Mouse (Mus musculus): Measurements from ENCODE around the gene Cux1.

Gene Cux1

GRCm38 (mm10) chr5:136506262-136506661 is 61.0 kb downstream of the Cux1 start:
- DNase-seq (ENCODE audit: low spot score): no peak

DNA sequence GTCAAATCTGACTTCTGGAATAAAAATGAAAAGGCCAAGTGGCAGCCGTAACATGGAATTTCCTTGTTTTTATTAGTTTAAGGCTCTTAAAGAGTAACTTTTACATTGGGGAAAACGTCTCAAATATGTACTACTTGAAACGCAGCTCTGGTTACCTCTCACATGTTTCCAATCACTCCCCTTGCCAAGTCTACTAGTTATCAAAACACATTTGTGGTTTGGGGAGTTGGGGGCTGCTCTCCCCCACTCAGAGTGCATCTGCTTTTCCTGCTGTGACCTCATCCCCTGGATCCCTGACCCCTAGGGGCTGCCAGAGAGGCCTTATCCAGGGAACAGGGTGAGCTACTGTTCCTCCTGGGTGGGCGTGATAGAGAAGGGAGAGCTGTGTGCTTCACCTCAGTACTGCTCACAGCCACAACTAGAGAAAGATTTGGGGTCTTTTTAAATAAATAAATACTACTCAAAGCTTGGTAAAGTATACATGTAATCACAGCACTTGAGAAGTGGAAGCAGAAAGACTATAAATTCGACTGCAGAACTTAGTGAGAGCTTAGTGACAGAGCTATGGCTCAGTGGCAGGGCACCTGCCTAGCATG is 64.7 kb downstream of the Cux1 start:
- no peak for DNase-seq (ENCODE audit: low spot score)

- DNase-seq (ENCODE audit: low spot score): no peak
Observed at GRCm38 (mm10) chr5:136500307-136500871, 66.9 kb downstream of the Cux1 start.

DNA sequence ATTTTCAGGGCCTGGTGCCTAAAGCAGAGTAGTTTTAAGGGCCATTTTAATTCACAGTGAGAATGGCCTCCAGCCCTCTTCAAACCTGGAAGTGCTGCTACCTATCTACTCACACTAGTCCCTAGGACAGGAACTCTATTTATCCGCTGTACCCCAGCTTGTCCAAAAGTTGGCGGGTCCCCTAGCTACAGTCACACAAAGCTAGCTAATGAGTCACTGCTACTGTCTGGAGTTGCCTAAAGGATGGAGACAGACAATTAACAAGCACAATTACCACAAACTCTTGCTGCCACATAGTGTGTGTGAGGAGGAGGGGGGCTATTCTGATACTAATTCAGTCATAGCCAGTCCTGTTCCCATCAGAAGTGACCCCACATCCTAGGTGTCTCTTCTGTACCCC is 68.0 kb downstream of the Cux1 start:
- DNase-seq (ENCODE audit: low spot score): no peak

DNA sequence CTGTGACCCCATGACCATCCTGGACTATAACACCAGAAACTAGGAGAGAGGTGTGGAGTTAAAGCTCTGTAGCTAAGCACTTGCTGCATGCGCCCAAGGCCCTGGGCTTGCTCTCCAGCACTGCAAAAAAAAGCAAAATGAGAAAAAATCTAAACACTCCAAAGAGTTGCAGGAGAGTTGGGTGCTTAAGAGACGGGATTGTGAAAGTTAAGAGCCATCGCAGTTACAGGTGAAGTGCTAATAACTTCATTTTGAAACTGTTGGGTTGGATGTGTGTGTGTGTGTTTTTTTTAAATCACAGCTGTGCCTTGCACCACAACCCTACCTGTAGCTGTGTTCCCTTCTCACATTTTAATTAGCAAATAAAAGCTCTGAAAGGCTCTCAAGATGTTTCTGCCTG is 68.5 kb downstream of the Cux1 start:
- no peak for DNase-seq (ENCODE audit: low spot score)

GRCm38 (mm10) chr5:136497301-136497700 is 70.0 kb downstream of the Cux1 start:
- no peak for DNase-seq (ENCODE audit: low spot score)

- no peak for DNase-seq (ENCODE audit: low spot score)
Observed at GRCm38 (mm10) chr5:136495581-136495980, 71.7 kb downstream of the Cux1 start.

DNA sequence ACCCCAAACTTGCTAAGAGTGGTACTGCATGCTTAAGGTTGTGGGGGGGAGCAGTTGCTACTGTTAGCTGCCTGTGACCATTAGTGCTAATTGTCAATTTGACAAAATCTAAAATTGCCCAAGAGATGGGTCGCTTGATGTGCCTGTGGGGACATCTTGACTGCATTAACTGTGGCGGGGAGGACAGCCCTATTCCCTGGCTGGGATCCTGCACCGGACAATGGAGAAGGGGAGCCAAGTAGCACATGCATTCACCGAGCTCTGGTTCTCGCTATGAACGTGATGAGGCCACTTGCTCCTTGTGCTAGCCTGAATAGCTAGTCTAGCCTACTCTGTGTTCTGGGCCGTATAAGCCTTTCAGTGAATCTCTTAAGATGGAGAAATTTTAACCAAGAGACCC is 72.4 kb downstream of the Cux1 start:
- DNase-seq (ENCODE audit: low spot score): no peak

DNA sequence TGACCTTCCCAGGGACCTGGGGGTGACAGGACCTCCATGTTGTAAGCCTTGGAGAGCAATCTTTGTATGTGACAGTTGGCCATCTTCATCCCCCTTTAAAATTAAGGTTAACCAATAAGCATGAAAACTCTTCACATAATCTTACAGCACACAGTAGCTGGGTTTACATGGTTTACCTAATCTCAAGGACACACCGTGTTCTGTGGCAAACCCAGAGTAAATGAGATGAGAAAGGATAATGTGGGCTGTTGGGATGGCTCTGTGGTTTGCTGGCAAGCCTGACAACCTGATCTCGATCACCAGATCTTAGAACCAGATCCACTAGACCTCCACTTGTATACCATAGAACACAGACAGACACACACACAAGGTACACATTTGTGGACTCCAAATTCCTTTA is 73.0 kb downstream of the Cux1 start:
- DNase-seq (ENCODE audit: low spot score): no peak

DNA sequence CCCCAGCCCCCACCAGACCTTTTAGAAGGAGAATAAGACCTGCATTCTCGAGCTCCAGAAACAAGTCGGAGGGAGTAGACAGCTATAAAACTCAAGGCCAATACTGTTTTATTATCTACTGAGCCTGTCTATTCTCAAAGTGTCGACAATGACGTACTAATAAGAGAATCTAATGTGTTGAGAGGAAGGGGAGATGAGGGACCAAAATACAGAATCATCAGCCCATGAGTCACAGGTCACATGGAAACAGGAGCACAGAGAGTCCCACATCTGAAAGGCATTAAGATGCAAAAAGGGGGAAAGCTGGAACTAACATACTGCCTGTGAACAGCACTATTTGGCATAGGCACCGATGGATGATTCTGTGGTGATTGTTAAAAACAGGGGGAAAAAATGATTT is 77.8 kb downstream of the Cux1 start:
- no peak for DNase-seq (ENCODE audit: low spot score)

GRCm38 (mm10) chr5:136488721-136489120 is 78.6 kb downstream of the Cux1 start:
- DNase-seq (ENCODE audit: low spot score): no peak

- DNase-seq (ENCODE audit: low spot score): no peak
Observed at GRCm38 (mm10) chr5:136488223-136488622, 79.1 kb downstream of the Cux1 start.

GRCm38 (mm10) chr5:136487397-136488093 is 79.7 kb downstream of the Cux1 start:
- no peak for DNase-seq (ENCODE audit: low spot score)

GRCm38 (mm10) chr5:136486401-136486800 is 80.9 kb downstream of the Cux1 start:
- DNase-seq (ENCODE audit: low spot score): no peak

- no peak for DNase-seq (ENCODE audit: low spot score)
Observed at GRCm38 (mm10) chr5:136485397-136485796, 81.9 kb downstream of the Cux1 start.

GRCm38 (mm10) chr5:136482434-136482833 is 84.9 kb downstream of the Cux1 start:
- no peak for DNase-seq (ENCODE audit: low spot score)

DNA sequence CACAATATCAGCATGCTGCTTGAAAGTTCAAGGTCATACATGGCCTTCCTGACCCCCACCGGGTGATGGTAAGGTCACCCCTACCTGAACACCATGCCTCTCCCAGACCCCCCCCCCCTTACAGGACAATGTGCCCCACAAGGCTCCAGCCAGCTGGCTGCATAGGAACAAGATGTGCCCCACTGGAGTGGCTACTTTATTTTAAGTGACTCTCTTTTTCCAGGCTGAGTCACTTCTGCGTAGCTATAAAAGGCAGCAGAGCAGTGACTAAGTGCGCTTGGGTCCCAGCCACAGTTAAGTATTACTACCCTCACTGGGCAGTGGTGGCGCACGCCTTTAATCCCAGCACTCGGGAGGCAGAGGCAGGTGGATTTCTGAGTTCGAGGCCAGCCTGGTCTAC is 86.7 kb downstream of the Cux1 start:
- no peak for DNase-seq (ENCODE audit: low spot score)

DNA sequence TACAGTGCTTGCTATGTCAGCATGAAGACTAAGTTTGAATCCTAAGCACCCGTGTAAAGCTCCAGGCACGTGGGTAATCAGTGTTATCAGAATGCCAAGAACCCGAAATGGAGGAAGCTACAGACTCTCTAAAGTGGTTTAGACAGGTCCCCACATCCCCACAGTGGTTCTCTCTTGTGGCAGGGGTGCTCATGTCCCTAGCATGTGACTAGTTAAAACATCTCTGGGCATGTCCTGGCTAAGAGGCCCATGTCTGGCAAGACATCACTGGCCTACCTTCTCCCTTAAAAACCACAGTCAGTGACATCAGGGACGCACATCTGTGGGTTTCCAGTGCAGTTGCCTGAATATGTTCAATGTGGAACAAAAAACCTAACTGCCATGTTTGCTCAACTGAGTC is 87.5 kb downstream of the Cux1 start:
- no peak for DNase-seq (ENCODE audit: low spot score)

- DNase-seq (ENCODE audit: low spot score): no peak
Observed at GRCm38 (mm10) chr5:136479024-136479763, 88.1 kb downstream of the Cux1 start.

GRCm38 (mm10) chr5:136476272-136476671 is 91.0 kb downstream of the Cux1 start:
- DNase-seq (ENCODE audit: low spot score): no peak

GRCm38 (mm10) chr5:136475161-136475560 is 92.1 kb downstream of the Cux1 start:
- no peak for DNase-seq (ENCODE audit: low spot score)

DNA sequence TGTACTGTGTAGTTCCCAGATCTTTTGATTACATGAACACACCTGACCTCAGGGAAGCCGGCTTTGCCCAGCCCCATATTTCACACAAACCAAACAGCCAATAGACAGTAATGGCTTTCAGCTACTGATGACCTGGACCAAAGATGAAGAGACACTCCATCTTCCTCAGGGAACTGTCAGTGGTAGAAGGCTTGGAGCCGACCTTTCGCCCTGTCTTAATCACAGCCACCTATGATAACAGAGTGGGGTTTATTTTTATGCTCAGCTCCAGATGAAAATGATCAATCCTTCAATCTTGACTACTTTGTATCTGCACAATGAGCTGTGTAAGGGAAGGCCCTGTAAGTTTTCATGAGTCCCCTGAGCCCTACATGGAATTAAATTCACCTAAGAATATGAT is 93.2 kb downstream of the Cux1 start:
- no peak for DNase-seq (ENCODE audit: low spot score)

DNA sequence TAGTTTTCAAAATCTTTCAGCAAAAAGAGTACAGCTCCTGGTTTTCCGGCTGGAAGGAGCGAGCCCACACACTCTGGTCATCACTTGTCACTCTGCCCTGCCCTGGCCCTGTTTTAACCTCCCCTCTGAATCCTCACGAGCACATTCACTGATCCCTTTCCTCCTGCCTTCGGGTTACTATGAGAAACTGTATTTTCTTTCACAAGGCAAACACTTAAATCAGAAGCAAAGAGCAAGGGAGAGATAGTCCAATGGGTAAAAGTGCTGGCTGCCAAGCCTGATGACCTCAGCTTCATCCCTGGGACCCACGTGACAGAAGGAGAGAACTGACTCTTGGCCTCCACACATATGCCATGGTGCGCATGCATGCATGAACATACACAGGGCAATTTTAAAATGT is 94.0 kb downstream of the Cux1 start:
- no peak for DNase-seq (ENCODE audit: low spot score)

Data from ovary, postnatal 10 days (tissue).